Mouse (Mus musculus) kidney, embryonic 16.5 days (tissue): Measurements from ENCODE around the gene Fgd1. TPM values are rescaled to one million over a fixed set of nuclear protein-coding genes. Genes with fewer than 3 reads are reported as not detected.

Experiments used
- ATAC-seq: fragments of 200-750 bp; cut with Nextera tagmentation; 2 replicates; pipeline ENCODE4 v1.8.0; 2017; ENCODE audit warnings: moderate TSS enrichment; ENCODE audit not compliant: low FRiP score, low TSS enrichment
- H3K27ac ChIP-seq: fragments of 300-500 bp; sonication (generic); 2 replicates; pipeline ENCODE4 v1.5.1; 2014; ENCODE audit warnings: low read length
- H3K27me3 ChIP-seq: fragments of 300-500 bp; sonication (generic); 2 replicates; pipeline ENCODE4 v1.6.1; 2014; ENCODE audit warnings: low read length, control low read depth, mixed read lengths; ENCODE audit not compliant: insufficient read depth
- H3K36me3 ChIP-seq: fragments of 300-500 bp; sonication (generic); 2 replicates; pipeline ENCODE4 v1.6.1; 2014; ENCODE audit warnings: low read length, control low read depth, mixed read lengths; ENCODE audit not compliant: insufficient read depth
- H3K4me1 ChIP-seq: fragments of 300-500 bp; sonication (generic); 2 replicates; pipeline ENCODE4 v1.6.1; 2014; ENCODE audit warnings: low read length, control low read depth, mixed read lengths; ENCODE audit not compliant: insufficient read depth
- H3K4me2 ChIP-seq: fragments of 300-500 bp; sonication (generic); replicated peaks from 2 replicates; pipeline ENCODE4 v1.6.1; 2014; ENCODE audit warnings: low read depth, low read length
- H3K4me3 ChIP-seq: fragments of 300-500 bp; sonication (generic); 2 replicates; pipeline ENCODE4 v1.5.1; 2014; ENCODE audit warnings: mild to moderate bottlenecking, low read length
- H3K9ac ChIP-seq: fragments of 300-500 bp; sonication (generic); replicated peaks from 2 replicates; pipeline ENCODE4 v1.6.1; 2014; ENCODE audit warnings: low read length
- H3K9me3 ChIP-seq: fragments of 300-500 bp; sonication (generic); 2 replicates; pipeline ENCODE4 v1.6.1; 2016; ENCODE audit warnings: low read length, control low read depth
- WGBS: fragments of 180-500 bp; shearing (Covaris S2); extraction: QIAGEN DNeasy Blood & Tissue Kit; methylation state at CpG from one replicate; pipeline ENCODE4 v1.1.7; 2014; 5-methylcytosine and 5-hydroxymethylcytosine counted together
- polyA plus RNA-seq: library from polyadenylated mRNA; unstranded; fragments of >200 nt; fragmentation: Nextera tagmentation; extraction: Ambion mirVana; gene quantifications from 2 replicates; pipeline ENCODE4 v1.2.1, GENCODE M21; 2015

Gene Fgd1
- polyA plus RNA-seq, 1 experiment from 2014 or later: 11.8 TPM

- H3K9me3 ChIP-seq: no peaks in the 10 kb centered on the region
- H3K4me3 ChIP-seq: no peak overlapping the region
- peaks cover 8% of the 10 kb centered on the region; the same call in 1 of the 2 replicates for H3K27me3 ChIP-seq
- H3K4me1 ChIP-seq: no peaks in the 10 kb centered on the region
- H3K36me3 ChIP-seq: no peaks in the 10 kb centered on the region
- no peak overlapping the region for H3K27ac ChIP-seq
- WGBS: 90% methylated on average over 3 of the region's 3 CpGs
- no peak for ATAC-seq
- H3K4me2 ChIP-seq: no peak overlapping the region
- H3K9ac ChIP-seq: no peak overlapping the region
Measured at GRCm38 (mm10) chrX:151130493-151130892, 84.5 kb downstream of the Fgd1 start.

GRCm38 (mm10) chrX:151132785-151133184, 86.8 kb downstream of the Fgd1 start:
- Histone ChIP-seq H3K9me3 (no peaks in the 10 kb centered on the region), H3K27ac (no peak overlapping the region), H3K9ac (no peak overlapping the region), H3K4me1 (no peaks in the 10 kb centered on the region), H3K4me2 (0 out of 2 replicates have a peak overlapping the region, but pooled peaks have one; percentile 18), H3K36me3 (no peaks in the 10 kb centered on the region), H3K27me3 (peaks cover 8% of the 10 kb centered on the region; the same call in 1 of the 2 replicates), H3K4me3 (no peak overlapping the region)
- WGBS: 31% methylated on average over 9 of the region's 10 CpGs
- no peak for ATAC-seq

Other genes starting within 250 kb of the Fgd1 start
- gene Maged2, start 231.8 kb upstream of the Fgd1 start, polyA plus RNA-seq: 723 and 769 TPM in 2 replicates
- gene Gnl3l, start 28.8 kb upstream of the Fgd1 start, polyA plus RNA-seq: 24.5 and 29.1 TPM in 2 replicates
- 43.1 and 44.7 TPM in 2 replicates for gene Tsr2, start 50.4 kb downstream of the Fgd1 start, polyA plus RNA-seq
- gene Wnk3, start 151.9 kb downstream of the Fgd1 start, polyA plus RNA-seq: 2.2 and 2.5 TPM in 2 replicates